ENCODE assay signal across 24 mouse cellular contexts in genomic region chr11:36338424-36338823, GRCm38 (mm10).
A peak's percentile ranks its signal among the peaks of the same experiment; 100 is the strongest.
DNase-seq lines count a peak whose midpoint lies in the region; ATAC-seq and TF ChIP-seq lines count a peak whose summit lies in the region.
"Had no signal": no experiment of that assay in that cellular context is flagged by ENCODE, and none has a peak within 500 bp of the region (broad histone marks: within the 10 kb centered on the region; RNA-seq: fewer than 3 reads in every experiment).

No protein-coding gene starts in this region.

- no peak overlapping the region for H3K4me2 ChIP-seq in lung, embryonic 14.5 days
- H3K4me2 ChIP-seq in lung, embryonic 16.5 days (ENCODE audit: low read depth, low read length): no peak overlapping the region
- no peak overlapping the region for H3K4me2 ChIP-seq in midbrain, embryonic 11.5 days
- no peak overlapping the region for H3K4me2 ChIP-seq in midbrain, embryonic 16.5 days (ENCODE audit: low read length)
- H3K4me2 ChIP-seq: embryonic facial prominence, embryonic 13.5 days; embryonic facial prominence, embryonic 15.5 days; forebrain, embryonic 12.5 days had no signal

- H3K9me3 ChIP-seq in lung, embryonic 14.5 days (ENCODE audit: low read depth, low read length): no peaks in the 10 kb centered on the region
- no peaks in the 10 kb centered on the region for H3K9me3 ChIP-seq in lung, embryonic 16.5 days (ENCODE audit: control insufficient read depth, low read length)
- no peaks in the 10 kb centered on the region for H3K9me3 ChIP-seq in midbrain, embryonic 11.5 days (ENCODE audit: control insufficient read depth, low read length)
- no peaks in the 10 kb centered on the region for H3K9me3 ChIP-seq in midbrain, embryonic 16.5 days (replicated peaks; ENCODE audit: control insufficient read depth, low read length, poor library complexity, severe bottlenecking)
- H3K9me3 ChIP-seq: embryonic facial prominence, embryonic 13.5 days; embryonic facial prominence, embryonic 15.5 days; forebrain, embryonic 10.5 days; forebrain, embryonic 12.5 days had no signal

- H3K27ac ChIP-seq in layer of hippocampus, adult 2 months: peak overlapping the region; percentile 32; the same call in 1 of the 2 replicates
- H3K27ac ChIP-seq in lung, embryonic 14.5 days (ENCODE audit: low read depth): no peak overlapping the region
- H3K27ac ChIP-seq in lung, embryonic 16.5 days (ENCODE audit: low read length): no peak overlapping the region
- H3K27ac ChIP-seq in midbrain, embryonic 11.5 days (ENCODE audit: low read depth, low read length): no peak overlapping the region
- no peak overlapping the region for H3K27ac ChIP-seq in midbrain, embryonic 16.5 days (ENCODE audit: low read length)
- H3K27ac ChIP-seq: embryonic facial prominence, embryonic 13.5 days; embryonic facial prominence, embryonic 15.5 days; forebrain, embryonic 10.5 days; forebrain, embryonic 12.5 days had no signal

- no peak overlapping the region for H3K4me3 ChIP-seq in layer of hippocampus, adult 2 months
- no peak overlapping the region for H3K4me3 ChIP-seq in lung, embryonic 14.5 days (ENCODE audit: low read depth, low read length)
- H3K4me3 ChIP-seq in lung, adult 2 months (replicated peaks; ENCODE audit: extremely low read depth, low read depth, low read length): no peak overlapping the region
- no peak overlapping the region for H3K4me3 ChIP-seq in lung, embryonic 16.5 days (ENCODE audit: low read length)
- no peak overlapping the region for H3K4me3 ChIP-seq in midbrain, embryonic 11.5 days (ENCODE audit: low read depth, low read length)
- no peak overlapping the region for H3K4me3 ChIP-seq in midbrain, embryonic 16.5 days (ENCODE audit: low read depth, low read length)
- H3K4me3 ChIP-seq: embryonic facial prominence, embryonic 13.5 days; embryonic facial prominence, embryonic 15.5 days; erythroblast, embryonic 14.5 days; forebrain, embryonic 10.5 days; forebrain, embryonic 12.5 days had no signal

- H3K4me1 ChIP-seq in lung, embryonic 14.5 days (ENCODE audit: insufficient read depth): no peaks in the 10 kb centered on the region
- H3K4me1 ChIP-seq in lung, adult 2 months (ENCODE audit: control insufficient read depth, insufficient read depth, low read length): no peaks in the 10 kb centered on the region
- peaks cover 2% of the 10 kb centered on the region for H3K4me1 ChIP-seq in lung, embryonic 16.5 days (replicated peaks; ENCODE audit: control insufficient read depth, insufficient read depth, low read length)
- no peaks in the 10 kb centered on the region; the same call in 1 of the 2 replicates for H3K4me1 ChIP-seq in midbrain, embryonic 11.5 days (ENCODE audit: control insufficient read depth, insufficient read depth, low read length)
- H3K4me1 ChIP-seq in midbrain, embryonic 16.5 days (ENCODE audit: control insufficient read depth, insufficient read depth, low read length): peaks cover 18% of the 10 kb centered on the region

- no peak for DNase-seq in layer of hippocampus, adult 2 months (ENCODE audit: low spot score in 2 of 2)
- DNase-seq in layer of hippocampus, adult 9-10 months (ENCODE audit: low spot score): no peak
- DNase-seq in lung, embryonic 14.5 days: peak; percentile 60
- no peak for DNase-seq in lung, adult 2 months
- no peak for DNase-seq in lung, postnatal 14 days
- peak; percentile 28 for DNase-seq in midbrain, embryonic 11.5 days (ENCODE audit: low spot score, missing footprints)
- DNase-seq: adrenal gland, adult 2 months; adrenal gland, postnatal 10 days; adrenal gland, postnatal 25 days; cerebellum, adult 11 months; cerebellum, adult 18-20 months; cerebellum, adult 8-10 months; cerebellum, adult 9-11 months; cerebellum, postnatal 14 days; cerebellum, postnatal 36 days; embryo, embryonic 11 days had no signal

- H3K36me3 ChIP-seq in lung, embryonic 14.5 days (ENCODE audit: insufficient read depth): no peaks in the 10 kb centered on the region
- H3K36me3 ChIP-seq in lung, embryonic 16.5 days (ENCODE audit: control insufficient read depth, insufficient read depth, low read length): no peaks in the 10 kb centered on the region
- no peaks in the 10 kb centered on the region for H3K36me3 ChIP-seq in midbrain, embryonic 11.5 days (ENCODE audit: control insufficient read depth, insufficient read depth, low read length)
- 0 out of 2 replicates have a peak, but pooled peaks cover 6% of the 10 kb centered on the region for H3K36me3 ChIP-seq in midbrain, embryonic 16.5 days (ENCODE audit: control insufficient read depth, insufficient read depth, low read length)
- H3K36me3 ChIP-seq: embryonic facial prominence, embryonic 13.5 days; embryonic facial prominence, embryonic 15.5 days; forebrain, embryonic 10.5 days; forebrain, embryonic 12.5 days had no signal

- no peak for TF ChIP-seq CTCF in layer of hippocampus, adult 2 months (conservative IDR thresholded peaks at IDR 0.05)
- TF ChIP-seq CTCF in lung, embryonic 14.5 days (IDR thresholded peaks at IDR 0.05; ENCODE audit: low read depth): no peak
- TF ChIP-seq CTCF in lung, adult 2 months (IDR thresholded peaks at IDR 0.05; ENCODE audit: insufficient read depth, low read length): no peak

- H3K27me3 ChIP-seq in lung, embryonic 14.5 days (ENCODE audit: insufficient read depth, low read length): no peaks in the 10 kb centered on the region
- H3K27me3 ChIP-seq in lung, embryonic 16.5 days (ENCODE audit: control insufficient read depth, insufficient read depth, low read depth, low read length): no peaks in the 10 kb centered on the region
- no peaks in the 10 kb centered on the region for H3K27me3 ChIP-seq in midbrain, embryonic 11.5 days (ENCODE audit: control insufficient read depth, insufficient read depth, low read length)
- H3K27me3 ChIP-seq in midbrain, embryonic 16.5 days (ENCODE audit: control insufficient read depth, insufficient read depth, low read depth, low read length): no peaks in the 10 kb centered on the region
- H3K27me3 ChIP-seq: embryonic facial prominence, embryonic 13.5 days; embryonic facial prominence, embryonic 15.5 days; forebrain, embryonic 12.5 days had no signal

- H3K9ac ChIP-seq in lung, embryonic 14.5 days: no peak overlapping the region
- no peak overlapping the region for H3K9ac ChIP-seq in lung, embryonic 16.5 days (ENCODE audit: low read length)
- no peak overlapping the region for H3K9ac ChIP-seq in midbrain, embryonic 11.5 days (ENCODE audit: low read length)
- H3K9ac ChIP-seq in midbrain, embryonic 16.5 days (ENCODE audit: low read depth, low read length): no peak overlapping the region
- H3K9ac ChIP-seq: embryonic facial prominence, embryonic 13.5 days; embryonic facial prominence, embryonic 15.5 days; forebrain, embryonic 12.5 days had no signal

- no peak for TF ChIP-seq POLR2A in lung, adult 2 months (IDR thresholded peaks at IDR 0.05; ENCODE audit: borderline replicate concordance, extremely low read depth, low read depth, low read length)

- ATAC-seq in lung, embryonic 14.5 days (ENCODE audit: insufficient read depth): peak; percentile 85
- ATAC-seq in lung, embryonic 16.5 days (ENCODE audit: low read depth): peak; percentile 52; the same call in 1 of the 2 replicates
- no peak for ATAC-seq in midbrain, embryonic 11.5 days (ENCODE audit: low FRiP score)
- ATAC-seq in midbrain, embryonic 16.5 days: no peak
- ATAC-seq: forebrain, embryonic 14.5 days had no signal

- WGBS in lung, embryonic 14.5 days: 29% methylated on average over 4 of the region's 4 CpGs
- 52% methylated on average over 4 of the region's 4 CpGs for WGBS in lung, adult 2 months
- 37% methylated on average over 4 of the region's 4 CpGs for WGBS in lung, embryonic 16.5 days
- WGBS in midbrain, embryonic 11.5 days: 85% methylated on average over 4 of the region's 4 CpGs
- WGBS in midbrain, embryonic 16.5 days: 74% methylated on average over 4 of the region's 4 CpGs

Comparison
In these comparisons a context has a peak if more than half of its experiments do, and no peak if none do; other contexts are left out.
1. DNase-seq: peak in lung, embryonic 14.5 days (single experiment) and midbrain, embryonic 11.5 days (single experiment); none in layer of hippocampus, adult 2 months (0 of 2), layer of hippocampus, adult 9-10 months (single experiment), lung, adult 2 months (single experiment) and lung, postnatal 14 days (single experiment).
2. ATAC-seq: peak in lung, embryonic 14.5 days (single experiment) and lung, embryonic 16.5 days (single experiment); none in midbrain, embryonic 11.5 days (single experiment) and midbrain, embryonic 16.5 days (single experiment).